Mouse (Mus musculus): ENCODE results near the gene Mapkapk2. TPM values are rescaled to one million over a fixed set of nuclear protein-coding genes. Genes with fewer than 3 reads are reported as not detected.

Mapkapk2 gene
- polyA plus RNA-seq, 1 experiment from 2014 or later: 49.5 TPM

- ATAC-seq (ENCODE audit: insufficient read depth, low FRiP score, low read depth): no peak
- H3K4me2 ChIP-seq: no peak overlapping the region
- no peak overlapping the region for H3K27ac ChIP-seq
- no peaks in the 10 kb centered on the region for H3K27me3 ChIP-seq (replicated peaks)
- WGBS: 64% methylated on average over 2 of the region's 2 CpGs
- H3K4me1 ChIP-seq: peaks cover 79% of the 10 kb centered on the region
- H3K36me3 ChIP-seq: no peaks in the 10 kb centered on the region
- no peak overlapping the region for H3K9ac ChIP-seq
- no peaks in the 10 kb centered on the region for H3K9me3 ChIP-seq
- no peak overlapping the region for H3K4me3 ChIP-seq (replicated peaks)
Measured at GRCm38 (mm10) chr1:131089525-131090127, 8.0 kb downstream of the Mapkapk2 start.

GRCm38 (mm10) chr1:131088547-131088946 is 9.1 kb downstream of the Mapkapk2 start:
- Histone ChIP-seq H3K9ac (no peak overlapping the region), H3K27me3 (replicated peaks) (no peaks in the 10 kb centered on the region), H3K9me3 (no peaks in the 10 kb centered on the region), H3K27ac (no peak overlapping the region), H3K4me3 (replicated peaks) (no peak overlapping the region), H3K4me2 (no peak overlapping the region), H3K4me1 (peaks cover 83% of the 10 kb centered on the region), H3K36me3 (no peaks in the 10 kb centered on the region)
- WGBS: 51% methylated on average over 11 of the region's 11 CpGs
- ATAC-seq (ENCODE audit: insufficient read depth, low FRiP score, low read depth): no peak

- Histone ChIP-seq H3K4me3 (replicated peaks) (no peak overlapping the region), H3K9ac (no peak overlapping the region), H3K27ac (peak overlapping the region; percentile 59), H3K36me3 (no peaks in the 10 kb centered on the region), H3K4me2 (no peak overlapping the region), H3K27me3 (replicated peaks) (no peaks in the 10 kb centered on the region), H3K4me1 (peaks cover 78% of the 10 kb centered on the region), H3K9me3 (no peaks in the 10 kb centered on the region)
- WGBS: 40% methylated on average over 7 of the region's 7 CpGs
- no peak for ATAC-seq (ENCODE audit: insufficient read depth, low FRiP score, low read depth)
Measured at GRCm38 (mm10) chr1:131086907-131087306, 10.7 kb downstream of the Mapkapk2 start.

- H3K4me1 ChIP-seq: peaks cover 80% of the 10 kb centered on the region
- no peak overlapping the region for H3K4me2 ChIP-seq
- H3K4me3 ChIP-seq (replicated peaks): no peak overlapping the region
- H3K36me3 ChIP-seq: no peaks in the 10 kb centered on the region
- H3K9ac ChIP-seq: no peak overlapping the region
- 19% methylated on average over 4 of the region's 4 CpGs for WGBS
- H3K27ac ChIP-seq: peak overlapping the region; percentile 59; the same call in 1 of the 2 replicates
- H3K27me3 ChIP-seq (replicated peaks): no peaks in the 10 kb centered on the region
- ATAC-seq (ENCODE audit: insufficient read depth, low FRiP score, low read depth): no peak
- no peaks in the 10 kb centered on the region for H3K9me3 ChIP-seq
Measured at GRCm38 (mm10) chr1:131085957-131086739, 11.5 kb downstream of the Mapkapk2 start.

- H3K9me3 ChIP-seq: no peaks in the 10 kb centered on the region
- no peak overlapping the region for H3K27ac ChIP-seq
- no peak overlapping the region for H3K4me3 ChIP-seq (replicated peaks)
- 55% methylated on average over 3 of the region's 3 CpGs for WGBS
- ATAC-seq (ENCODE audit: insufficient read depth, low FRiP score, low read depth): no peak
- no peaks in the 10 kb centered on the region for H3K36me3 ChIP-seq
- peaks cover 73% of the 10 kb centered on the region for H3K4me1 ChIP-seq
- no peak overlapping the region for H3K4me2 ChIP-seq
- H3K9ac ChIP-seq: no peak overlapping the region
- H3K27me3 ChIP-seq (replicated peaks): no peaks in the 10 kb centered on the region
Measured at GRCm38 (mm10) chr1:131085272-131085671, 12.4 kb downstream of the Mapkapk2 start.

- Histone ChIP-seq H3K4me2 (peak overlapping the region; percentile 28), H3K27me3 (replicated peaks) (no peaks in the 10 kb centered on the region), H3K9ac (no peak overlapping the region), H3K9me3 (no peaks in the 10 kb centered on the region), H3K36me3 (no peaks in the 10 kb centered on the region), H3K4me1 (peaks cover 73% of the 10 kb centered on the region), H3K27ac (peak overlapping the region; percentile 84), H3K4me3 (replicated peaks) (no peak overlapping the region)
- peak; percentile 79 for ATAC-seq (ENCODE audit: insufficient read depth, low FRiP score, low read depth)
- 19% methylated on average over 8 of the region's 8 CpGs for WGBS
Measured at GRCm38 (mm10) chr1:131084289-131084688, 13.3 kb downstream of the Mapkapk2 start.

- Histone ChIP-seq H3K9ac (no peak overlapping the region), H3K27ac (peak overlapping the region; percentile 84), H3K4me2 (peak overlapping the region; percentile 28), H3K27me3 (replicated peaks) (no peaks in the 10 kb centered on the region), H3K9me3 (no peaks in the 10 kb centered on the region), H3K36me3 (no peaks in the 10 kb centered on the region), H3K4me1 (peaks cover 76% of the 10 kb centered on the region), H3K4me3 (replicated peaks) (no peak overlapping the region)
- WGBS: 11% methylated on average over 4 of the region's 4 CpGs
- ATAC-seq (ENCODE audit: insufficient read depth, low FRiP score, low read depth): peak; percentile 57; the same call in 1 of the 2 replicates
Measured at GRCm38 (mm10) chr1:131083609-131084008, 14.0 kb downstream of the Mapkapk2 start.

- no peak overlapping the region for H3K9ac ChIP-seq
- peaks cover 75% of the 10 kb centered on the region for H3K4me1 ChIP-seq
- H3K4me3 ChIP-seq (replicated peaks): no peak overlapping the region
- no peak for ATAC-seq (ENCODE audit: insufficient read depth, low FRiP score, low read depth)
- H3K9me3 ChIP-seq: no peaks in the 10 kb centered on the region
- 17% methylated on average over 5 of the region's 5 CpGs for WGBS
- H3K27me3 ChIP-seq (replicated peaks): no peaks in the 10 kb centered on the region
- peak overlapping the region; percentile 84 for H3K27ac ChIP-seq
- no peaks in the 10 kb centered on the region for H3K36me3 ChIP-seq
- peak overlapping the region; percentile 28; the same call in 1 of the 2 replicates for H3K4me2 ChIP-seq
Measured at GRCm38 (mm10) chr1:131083122-131083521, 14.5 kb downstream of the Mapkapk2 start.

GRCm38 (mm10) chr1:131080686-131081085 is 16.9 kb downstream of the Mapkapk2 start:
- peaks cover 59% of the 10 kb centered on the region for H3K4me1 ChIP-seq
- H3K27ac ChIP-seq: no peak overlapping the region
- no peak overlapping the region for H3K9ac ChIP-seq
- H3K36me3 ChIP-seq: no peaks in the 10 kb centered on the region
- H3K4me2 ChIP-seq: no peak overlapping the region
- no peaks in the 10 kb centered on the region for H3K27me3 ChIP-seq (replicated peaks)
- ATAC-seq (ENCODE audit: insufficient read depth, low FRiP score, low read depth): no peak
- H3K9me3 ChIP-seq: no peaks in the 10 kb centered on the region
- 91% methylated on average over 1 of the region's 1 CpGs for WGBS
- H3K4me3 ChIP-seq (replicated peaks): no peak overlapping the region

GRCm38 (mm10) chr1:131079762-131080161 is 17.9 kb downstream of the Mapkapk2 start:
- ATAC-seq (ENCODE audit: insufficient read depth, low FRiP score, low read depth): no peak
- Histone ChIP-seq H3K36me3 (no peaks in the 10 kb centered on the region), H3K27me3 (replicated peaks) (no peaks in the 10 kb centered on the region), H3K9me3 (no peaks in the 10 kb centered on the region), H3K4me2 (no peak overlapping the region), H3K4me3 (replicated peaks) (no peak overlapping the region), H3K9ac (no peak overlapping the region), H3K27ac (no peak overlapping the region), H3K4me1 (peaks cover 58% of the 10 kb centered on the region)
- 41% methylated on average over 4 of the region's 4 CpGs for WGBS

GRCm38 (mm10) chr1:131078761-131079330 is 18.8 kb downstream of the Mapkapk2 start:
- 34% methylated on average over 3 of the region's 3 CpGs for WGBS
- Histone ChIP-seq H3K4me3 (replicated peaks) (no peak overlapping the region), H3K4me1 (peaks cover 58% of the 10 kb centered on the region), H3K9ac (no peak overlapping the region), H3K4me2 (no peak overlapping the region), H3K9me3 (no peaks in the 10 kb centered on the region), H3K36me3 (no peaks in the 10 kb centered on the region), H3K27me3 (replicated peaks) (no peaks in the 10 kb centered on the region), H3K27ac (peak overlapping the region; percentile 19)
- ATAC-seq (ENCODE audit: insufficient read depth, low FRiP score, low read depth): peak; percentile 47; the same call in 1 of the 2 replicates

Measured in stomach, embryonic 15.5 days (tissue).